Mouse (Mus musculus): ENCODE measurements at regions not wholly inside any gene's neighbourhood (a gene's known extent, or its start where the extent isn't known, plus 50 kb on each side); places are given as distances from the start of the nearest gene placed in this dataset.
"Not testable (repeated sequence)": the region's sequence is repeated elsewhere in the genome, so short reads cannot be mapped to it uniquely, and the experiment has no call there.

- H3K27ac ChIP-seq (ENCODE audit: insufficient read depth, low read length) = no peak overlapping the region
- no peaks in the 10 kb centered on the region for H3K4me1 ChIP-seq (ENCODE audit: control insufficient read depth, insufficient read depth, low read length)
- H3K4me3 ChIP-seq (ENCODE audit: insufficient read depth, low read length) = no peak overlapping the region
- TF ChIP-seq CTCF (IDR thresholded peaks at IDR 0.05; ENCODE audit: extremely low read depth, insufficient read depth, low read length) (peak; percentile 40), POLR2A (IDR thresholded peaks at IDR 0.05; ENCODE audit: extremely low read depth, insufficient read depth, low read length) (no peak)
Measured at GRCm38 (mm10) chr15:89730320-89730719, 111.3 kb downstream of the Syt10 start.

- no peak overlapping the region for H3K27ac ChIP-seq (ENCODE audit: insufficient read depth, low read length)
- no peak for TF ChIP-seq CTCF (IDR thresholded peaks at IDR 0.05; ENCODE audit: extremely low read depth, insufficient read depth, low read length)
- TF ChIP-seq POLR2A (IDR thresholded peaks at IDR 0.05; ENCODE audit: extremely low read depth, insufficient read depth, low read length) = no peak
- no peaks in the 10 kb centered on the region for H3K4me1 ChIP-seq (ENCODE audit: control insufficient read depth, insufficient read depth, low read length)
- H3K4me3 ChIP-seq (ENCODE audit: insufficient read depth, low read length) = no peak overlapping the region
Measured at GRCm38 (mm10) chr15:89724356-89724755, 117.3 kb downstream of the Syt10 start.

- Histone ChIP-seq H3K4me3 (ENCODE audit: insufficient read depth, low read length) (no peak overlapping the region), H3K4me1 (ENCODE audit: control insufficient read depth, insufficient read depth, low read length) (no peaks in the 10 kb centered on the region), H3K27ac (ENCODE audit: insufficient read depth, low read length) (no peak overlapping the region)
- TF ChIP-seq POLR2A (IDR thresholded peaks at IDR 0.05; ENCODE audit: extremely low read depth, insufficient read depth, low read length) = no peak
Measured at GRCm38 (mm10) chr15:89697221-89697620, 105.5 kb upstream of the Rabl2 start.

GRCm38 (mm10) chr15:89676366-89676765 is 84.6 kb upstream of the Rabl2 start:
- H3K4me3 ChIP-seq (ENCODE audit: insufficient read depth, low read length) = no peak overlapping the region
- TF ChIP-seq CTCF (IDR thresholded peaks at IDR 0.05; ENCODE audit: extremely low read depth, insufficient read depth, low read length) (no peak), POLR2A (IDR thresholded peaks at IDR 0.05; ENCODE audit: extremely low read depth, insufficient read depth, low read length) (no peak)
- no peak overlapping the region for H3K27ac ChIP-seq (ENCODE audit: insufficient read depth, low read length)
- no peaks in the 10 kb centered on the region for H3K4me1 ChIP-seq (ENCODE audit: control insufficient read depth, insufficient read depth, low read length)

GRCm38 (mm10) chr15:89656558-89656957 is 64.8 kb upstream of the Rabl2 start:
- H3K4me1 ChIP-seq (ENCODE audit: control insufficient read depth, insufficient read depth, low read length); H3K27ac ChIP-seq (ENCODE audit: insufficient read depth, low read length); H3K4me3 ChIP-seq (ENCODE audit: insufficient read depth, low read length): not testable (repeated sequence)

All from cortical plate, adult 2 months (tissue).